Mouse (Mus musculus): ENCODE measurements around the gene Rassf5.

GRCm38 (mm10) chr1:131173809-131174208 lies 71.2 kb downstream of the Rassf5 start:
- TF ChIP-seq POLR2A (IDR thresholded peaks at IDR 0.05; ENCODE audit: borderline replicate concordance, insufficient read depth, low read length) (no peak), CTCF (IDR thresholded peaks at IDR 0.05; ENCODE audit: borderline replicate concordance, insufficient read depth, low read depth, low read length) (no peak)

All from cerebellum, adult 2 months (tissue).